Mouse (Mus musculus): ENCODE results near the gene Ankrd45.

- no peak for TF ChIP-seq POLR2A (IDR thresholded peaks at IDR 0.05; ENCODE audit: insufficient read depth, low read depth, low read length)
- no peak for TF ChIP-seq CTCF (IDR thresholded peaks at IDR 0.05; ENCODE audit: insufficient read depth, low read depth, low read length)
Measured at GRCm38 (mm10) chr1:161183677-161184076, 41.2 kb downstream of the Ankrd45 start.

All from olfactory bulb, adult 2 months (tissue).